Mouse (Mus musculus) brain, embryonic 14.5 days (tissue): ENCODE results near the gene Smyd2.

Experiments used
- CTCF ChIP-seq: fragments of 200-500 bp; IDR thresholded peaks from 2 replicates; pipeline ENCODE4 v1.5.1; 2012; ENCODE audit warnings: inconsistent platforms, mild to moderate bottlenecking, moderate library complexity, borderline replicate concordance; ENCODE audit not compliant: insufficient read depth, insufficient read length; ENCODE audit errors: extremely low read depth
- POLR2A ChIP-seq: fragments of 200-500 bp; IDR thresholded peaks from 2 replicates; pipeline ENCODE4 v1.6.1; 2012; ENCODE audit warnings: mild to moderate bottlenecking, inconsistent platforms, borderline replicate concordance; ENCODE audit not compliant: poor library complexity, insufficient read depth, insufficient read length, severe bottlenecking; ENCODE audit errors: extremely low read depth

DNA sequence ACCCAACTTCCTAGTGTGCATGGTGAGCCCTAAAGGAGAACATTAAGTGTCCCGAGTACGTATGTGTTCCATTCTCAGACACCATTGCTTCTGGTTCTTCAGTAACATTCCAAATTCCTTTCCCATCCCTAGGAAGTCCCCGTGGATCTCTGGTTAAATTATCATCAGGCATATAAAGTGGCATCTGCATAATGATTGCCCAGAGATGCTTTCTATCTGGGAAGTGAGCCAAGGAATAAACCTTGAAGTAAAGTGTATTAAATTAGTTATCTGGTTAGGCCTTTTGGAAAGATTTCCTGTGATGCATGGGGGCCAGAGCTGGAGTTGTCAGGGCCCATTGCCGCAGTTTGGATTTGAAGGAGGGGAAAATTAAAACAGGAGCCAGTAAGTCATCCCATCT is 50.1 kb downstream of the Smyd2 start:
- TF ChIP-seq POLR2A (no peak), CTCF (no peak)
